Mouse (Mus musculus): ENCODE results near the gene B3gnt2. TPM values are rescaled to one million over a fixed set of nuclear protein-coding genes. Genes with fewer than 3 reads are reported as not detected.

The B3gnt2 gene
- total and polyA plus RNA-seq, 3 experiments = 36.8 to 66.4 TPM; not detected in 1

GRCm38 (mm10) chr11:22826665-22827064, 34.1 kb downstream of the B3gnt2 start:
- Histone ChIP-seq H3K9ac (ENCODE audit: control insufficient read depth, low read depth, low read length, poor library complexity, severe bottlenecking) (no peak overlapping the region), H3K79me2 (ENCODE audit: control insufficient read depth, insufficient read depth, low read length, poor library complexity) (no peaks in the 10 kb centered on the region), H3K27me3 (ENCODE audit: control insufficient read depth in 1 of 2, insufficient read depth in 2 of 2, low read length in 2 of 2) (no peaks in the 10 kb centered on the region), H3K4me3 (ENCODE audit: control insufficient read depth in 1 of 2, insufficient read depth in 1 of 2, low read depth in 2 of 2, low read length in 2 of 2) (no peak overlapping the region), H3K4me1 (ENCODE audit: control insufficient read depth in 1 of 2, insufficient read depth in 2 of 2, low read length in 2 of 2) (peaks cover 6 to 8% of the 10 kb centered on the region in 2 experiments), H3K27ac (ENCODE audit: control insufficient read depth, low read depth, low read length) (no peak overlapping the region), H3K9me3 (replicated peaks; ENCODE audit: insufficient read depth, low read length) (no peaks in the 10 kb centered on the region), H3K36me3 (ENCODE audit: control insufficient read depth in 1 of 2, insufficient read depth in 2 of 2, low read length in 2 of 2) (peaks cover 0 to 9% of the 10 kb centered on the region in 2 experiments; a peak in 2 of 4 replicates)
- TF ChIP-seq MAZ (IDR thresholded peaks at IDR 0.05; ENCODE audit: low read depth, low read length) (no peak), E2F4 (IDR thresholded peaks at IDR 0.05; ENCODE audit: borderline replicate concordance, low read depth, low read length) (no peak), RCOR1 (IDR thresholded peaks at IDR 0.05; ENCODE audit: low read depth, low read length) (no peak), POLR2A (IDR thresholded peaks at IDR 0.05; ENCODE audit: control insufficient read depth in 1 of 2, insufficient read depth in 1 of 2, low read depth in 1 of 2, low read length in 2 of 2, poor library complexity in 1 of 2) (no peak), ZKSCAN1 (IDR thresholded peaks at IDR 0.05; ENCODE audit: low read depth, low read length) (no peak), USF1 (IDR thresholded peaks at IDR 0.05; ENCODE audit: low read depth, low read length) (no peak), NRF1 (IDR thresholded peaks at IDR 0.05; ENCODE audit: insufficient read depth, low read depth, low read length, poor library complexity, severe bottlenecking) (no peak), TBP (IDR thresholded peaks at IDR 0.05; ENCODE audit: low read depth, low read length) (no peak), MAX (IDR thresholded peaks at IDR 0.05; ENCODE audit: low read length) (no peak), POLR2AphosphoS5 (IDR thresholded peaks at IDR 0.05; ENCODE audit: borderline replicate concordance, low read depth, low read length) (no peak), POLR2AphosphoS2 (IDR thresholded peaks at IDR 0.05; ENCODE audit: low read length) (no peak), SIN3A (IDR thresholded peaks at IDR 0.05; ENCODE audit: low read length) (no peak), SMC3 (IDR thresholded peaks at IDR 0.05; ENCODE audit: low read depth, low read length) (no peak), ZMIZ1 (IDR thresholded peaks at IDR 0.05; ENCODE audit: low read depth, low read length) (no peak), TAL1 (IDR thresholded peaks at IDR 0.05; ENCODE audit: low read length) (no peak)
- DNase-seq (ENCODE audit: low read depth, low spot score) = no peak

GRCm38 (mm10) chr11:22826051-22826450, 34.7 kb downstream of the B3gnt2 start:
- no peak for DNase-seq (ENCODE audit: low read depth, low spot score)
- Histone ChIP-seq H3K79me2 (ENCODE audit: control insufficient read depth, insufficient read depth, low read length, poor library complexity) (no peaks in the 10 kb centered on the region), H3K27ac (ENCODE audit: control insufficient read depth, low read depth, low read length) (no peak overlapping the region), H3K9me3 (replicated peaks; ENCODE audit: insufficient read depth, low read length) (no peaks in the 10 kb centered on the region), H3K27me3 (ENCODE audit: control insufficient read depth in 1 of 2, insufficient read depth in 2 of 2, low read length in 2 of 2) (no peaks in the 10 kb centered on the region), H3K4me3 (ENCODE audit: control insufficient read depth in 1 of 2, insufficient read depth in 1 of 2, low read depth in 2 of 2, low read length in 2 of 2) (no peak overlapping the region), H3K9ac (ENCODE audit: control insufficient read depth, low read depth, low read length, poor library complexity, severe bottlenecking) (no peak overlapping the region), H3K4me1 (ENCODE audit: control insufficient read depth in 1 of 2, insufficient read depth in 2 of 2, low read length in 2 of 2) (peaks cover 8 to 13% of the 10 kb centered on the region in 2 experiments), H3K36me3 (ENCODE audit: control insufficient read depth in 1 of 2, insufficient read depth in 2 of 2, low read length in 2 of 2) (peaks cover 0 to 11% of the 10 kb centered on the region in 2 experiments; a peak in 2 of 4 replicates)
- no peak for TF ChIP-seq JUND (IDR thresholded peaks at IDR 0.05; ENCODE audit: low read depth, low read length)
- no peak for TF ChIP-seq MAFK (IDR thresholded peaks at IDR 0.05; ENCODE audit: borderline replicate concordance, low read depth, low read length)
- no peak for TF ChIP-seq CHD1 (IDR thresholded peaks at IDR 0.05; ENCODE audit: low read depth, low read length)
- TF ChIP-seq GATA1 (IDR thresholded peaks at IDR 0.05; ENCODE audit: low read depth, low read length) = no peak
- no peak for TF ChIP-seq GABPA (IDR thresholded peaks at IDR 0.05; ENCODE audit: low read depth, low read length)
- no peak for TF ChIP-seq E2F4 (IDR thresholded peaks at IDR 0.05; ENCODE audit: borderline replicate concordance, low read depth, low read length)
